Mouse (Mus musculus): Measurements from ENCODE around the gene 4930578G10Rik. TPM values are rescaled to one million over a fixed set of nuclear protein-coding genes. Genes with fewer than 3 reads are reported as not detected.

Gene 4930578G10Rik
- total RNA-seq, 4 experiments from 2014 or later: 0.44 to 0.97 (median 0.51) TPM; not detected in 1

Other genes with a start within 250 kb of the 4930578G10Rik start
- gene Fam205a2, start 207.4 kb upstream of the 4930578G10Rik start, total RNA-seq (2022): not detected
- gene Gm10591, start 123.3 kb upstream of the 4930578G10Rik start, total RNA-seq (2022): not detected
- gene Gm2564, start 105.8 kb upstream of the 4930578G10Rik start, total RNA-seq (2022): 10 to 100 TPM in 2 of 4 experiments, 1 to 10 TPM in 2; 7.6 to 16.1 (median 10.5) TPM
- gene Ccl27b, start 80.3 kb upstream of the 4930578G10Rik start, total RNA-seq (2022): not detected
- gene Il11ra2, start 73.7 kb upstream of the 4930578G10Rik start, total RNA-seq (2022): under 1 TPM in 1 of 4 experiments, not detected in 3; 0.76 TPM
- not detected for gene Ccl19, start 21.0 kb downstream of the 4930578G10Rik start, total RNA-seq (2022)
- 10 to 100 TPM in 2 of 4 experiments, 1 to 10 TPM in 2; 7.4 to 13.9 (median 10.1) TPM for gene Ccl21a, start 38.4 kb downstream of the 4930578G10Rik start, total RNA-seq (2022)
- not detected for gene Fam205a1, start 118.3 kb downstream of the 4930578G10Rik start, total RNA-seq (2022)
- gene Gm12394, start 121.2 kb downstream of the 4930578G10Rik start, total RNA-seq (2022): not detected
- under 1 TPM; 0.53 to 0.75 (median 0.56) TPM for gene Fam205c, start 138.7 kb downstream of the 4930578G10Rik start, total RNA-seq (2022)
- gene Phf24, start 181.1 kb downstream of the 4930578G10Rik start, total RNA-seq (2022): under 1 TPM; 0.27 to 0.67 (median 0.50) TPM
- gene Dnajb5, start 214.3 kb downstream of the 4930578G10Rik start, total RNA-seq (2022): 100 to 1,000 TPM; 203 to 225 (median 211) TPM
- not detected for gene 1700022I11Rik, start 234.1 kb downstream of the 4930578G10Rik start, total RNA-seq (2022)